Mouse (Mus musculus): ENCODE measurements around the gene Emilin2. TPM values are rescaled to one million over a fixed set of nuclear protein-coding genes. Genes with fewer than 3 reads are reported as not detected.

Gene Emilin2
- polyA plus RNA-seq, 1 experiment from 2014 or later: 20.2 TPM

- no peak overlapping the region for H3K27ac ChIP-seq
- 90% methylated on average over 5 of the region's 5 CpGs for WGBS
- no peaks in the 10 kb centered on the region for H3K27me3 ChIP-seq (ENCODE audit: insufficient read depth, poor library complexity, severe bottlenecking)
- 0 out of 2 replicates have a peak, but pooled peaks cover 3% of the 10 kb centered on the region for H3K9me3 ChIP-seq
- peaks cover 30% of the 10 kb centered on the region for H3K36me3 ChIP-seq
- DNase-seq (ENCODE audit: low spot score): no peak
- H3K4me1 ChIP-seq (replicated peaks): peaks cover 7% of the 10 kb centered on the region; the same call in 1 of the 2 replicates
- H3K4me3 ChIP-seq: no peak overlapping the region
Measured at GRCm38 (mm10) chr17:71217111-71217685, 94.6 kb downstream of the Emilin2 start.

GRCm38 (mm10) chr17:71216263-71216662 lies 95.5 kb downstream of the Emilin2 start:
- Histone ChIP-seq H3K4me1 (replicated peaks) (peaks cover 12% of the 10 kb centered on the region; the same call in 1 of the 2 replicates), H3K9me3 (0 out of 2 replicates have a peak, but pooled peaks cover 3% of the 10 kb centered on the region), H3K27me3 (ENCODE audit: insufficient read depth, poor library complexity, severe bottlenecking) (no peaks in the 10 kb centered on the region), H3K4me3 (no peak overlapping the region), H3K36me3 (peaks cover 30% of the 10 kb centered on the region), H3K27ac (no peak overlapping the region)
- 99% methylated on average over 2 of the region's 2 CpGs for WGBS
- no peak for DNase-seq (ENCODE audit: low spot score)

GRCm38 (mm10) chr17:71215241-71215839 lies 96.4 kb downstream of the Emilin2 start:
- 69% methylated on average over 2 of the region's 2 CpGs for WGBS

GRCm38 (mm10) chr17:71214514-71215240 lies 97.1 kb downstream of the Emilin2 start:
- Histone ChIP-seq H3K4me3 (no peak overlapping the region), H3K27me3 (ENCODE audit: insufficient read depth, poor library complexity, severe bottlenecking) (no peaks in the 10 kb centered on the region), H3K36me3 (peaks cover 26% of the 10 kb centered on the region), H3K27ac (no peak overlapping the region), H3K9me3 (0 out of 2 replicates have a peak, but pooled peaks cover 3% of the 10 kb centered on the region), H3K4me1 (replicated peaks) (peaks cover 12% of the 10 kb centered on the region; the same call in 1 of the 2 replicates)
- WGBS: 89% methylated on average over 17 of the region's 17 CpGs
- DNase-seq (ENCODE audit: low spot score): no peak

More at GRCm38 (mm10) chr17:71215241-71215839, 96.4 kb downstream of the Emilin2 start:
- H3K4me1 ChIP-seq (replicated peaks): peaks cover 12% of the 10 kb centered on the region; the same call in 1 of the 2 replicates
- H3K27ac ChIP-seq: no peak overlapping the region
- peaks cover 26% of the 10 kb centered on the region for H3K36me3 ChIP-seq
- H3K27me3 ChIP-seq (ENCODE audit: insufficient read depth, poor library complexity, severe bottlenecking): no peaks in the 10 kb centered on the region
- DNase-seq (ENCODE audit: low spot score): no peak
- H3K9me3 ChIP-seq: 0 out of 2 replicates have a peak, but pooled peaks cover 3% of the 10 kb centered on the region
- no peak overlapping the region for H3K4me3 ChIP-seq

- Histone ChIP-seq H3K4me1 (replicated peaks) (peaks cover 12% of the 10 kb centered on the region; the same call in 1 of the 2 replicates), H3K4me3 (no peak overlapping the region), H3K9me3 (0 out of 2 replicates have a peak, but pooled peaks cover 3% of the 10 kb centered on the region), H3K27me3 (ENCODE audit: insufficient read depth, poor library complexity, severe bottlenecking) (no peaks in the 10 kb centered on the region), H3K36me3 (peaks cover 19% of the 10 kb centered on the region), H3K27ac (no peak overlapping the region)
- 82% methylated on average over 1 of the region's 1 CpGs for WGBS
- DNase-seq (ENCODE audit: low spot score): no peak
Measured at GRCm38 (mm10) chr17:71213666-71214065, 98.1 kb downstream of the Emilin2 start.

- WGBS: 81% methylated on average over 6 of the region's 6 CpGs
- Histone ChIP-seq H3K27me3 (ENCODE audit: insufficient read depth, poor library complexity, severe bottlenecking) (no peaks in the 10 kb centered on the region), H3K4me1 (replicated peaks) (peaks cover 12% of the 10 kb centered on the region; the same call in 1 of the 2 replicates), H3K4me3 (no peak overlapping the region), H3K9me3 (peaks cover 4% of the 10 kb centered on the region; the same call in 1 of the 2 replicates), H3K27ac (no peak overlapping the region; the same call in 1 of the 2 replicates), H3K36me3 (peaks cover 14% of the 10 kb centered on the region)
- no peak for DNase-seq (ENCODE audit: low spot score)
Measured at GRCm38 (mm10) chr17:71211962-71212646, 99.7 kb downstream of the Emilin2 start.

- Histone ChIP-seq H3K27ac (no peak overlapping the region), H3K9me3 (peaks cover 4% of the 10 kb centered on the region; the same call in 1 of the 2 replicates), H3K4me1 (replicated peaks) (peaks cover 12% of the 10 kb centered on the region; the same call in 1 of the 2 replicates), H3K4me3 (no peak overlapping the region), H3K27me3 (ENCODE audit: insufficient read depth, poor library complexity, severe bottlenecking) (no peaks in the 10 kb centered on the region), H3K36me3 (0 out of 2 replicates have a peak, but pooled peaks cover 9% of the 10 kb centered on the region)
- DNase-seq (ENCODE audit: low spot score): no peak
- WGBS: 89% methylated on average over 3 of the region's 3 CpGs
Measured at GRCm38 (mm10) chr17:71209936-71210335, 101.8 kb downstream of the Emilin2 start.

GRCm38 (mm10) chr17:71208921-71209320 lies 102.9 kb downstream of the Emilin2 start:
- DNase-seq (ENCODE audit: low spot score): no peak
- peaks cover 4% of the 10 kb centered on the region; the same call in 1 of the 2 replicates for H3K9me3 ChIP-seq
- H3K27ac ChIP-seq: no peak overlapping the region
- WGBS: 98% methylated on average over 1 of the region's 1 CpGs
- no peak overlapping the region for H3K4me3 ChIP-seq
- 0 out of 2 replicates have a peak, but pooled peaks cover 9% of the 10 kb centered on the region for H3K36me3 ChIP-seq
- H3K27me3 ChIP-seq (ENCODE audit: insufficient read depth, poor library complexity, severe bottlenecking): no peaks in the 10 kb centered on the region
- H3K4me1 ChIP-seq (replicated peaks): 0 out of 2 replicates have a peak, but pooled peaks cover 5% of the 10 kb centered on the region

GRCm38 (mm10) chr17:71208376-71208775 lies 103.4 kb downstream of the Emilin2 start:
- Histone ChIP-seq H3K9me3 (peaks cover 4% of the 10 kb centered on the region; the same call in 1 of the 2 replicates), H3K27me3 (ENCODE audit: insufficient read depth, poor library complexity, severe bottlenecking) (no peaks in the 10 kb centered on the region), H3K4me1 (replicated peaks) (peaks cover 5% of the 10 kb centered on the region; the same call in 1 of the 2 replicates), H3K27ac (no peak overlapping the region), H3K36me3 (0 out of 2 replicates have a peak, but pooled peaks cover 9% of the 10 kb centered on the region), H3K4me3 (no peak overlapping the region)
- 95% methylated on average over 1 of the region's 1 CpGs for WGBS
- DNase-seq (ENCODE audit: low spot score): no peak

GRCm38 (mm10) chr17:71207268-71207667 lies 104.5 kb downstream of the Emilin2 start:
- no peak overlapping the region for H3K27ac ChIP-seq
- WGBS: 96% methylated on average over 3 of the region's 3 CpGs

GRCm38 (mm10) chr17:71206136-71206893 lies 105.5 kb downstream of the Emilin2 start:
- H3K36me3 ChIP-seq: 0 out of 2 replicates have a peak, but pooled peaks cover 9% of the 10 kb centered on the region
- H3K4me1 ChIP-seq (replicated peaks): peaks cover 20% of the 10 kb centered on the region
- no peak overlapping the region for H3K27ac ChIP-seq
- no peak overlapping the region for H3K4me3 ChIP-seq
- peaks cover 4% of the 10 kb centered on the region; the same call in 1 of the 2 replicates for H3K9me3 ChIP-seq
- DNase-seq (ENCODE audit: low spot score): no peak
- 87% methylated on average over 12 of the region's 12 CpGs for WGBS
- H3K27me3 ChIP-seq (ENCODE audit: insufficient read depth, poor library complexity, severe bottlenecking): no peaks in the 10 kb centered on the region

More at GRCm38 (mm10) chr17:71207268-71207667, 104.5 kb downstream of the Emilin2 start:
- Histone ChIP-seq H3K4me3 (no peak overlapping the region), H3K4me1 (replicated peaks) (peaks cover 16% of the 10 kb centered on the region), H3K27me3 (ENCODE audit: insufficient read depth, poor library complexity, severe bottlenecking) (no peaks in the 10 kb centered on the region), H3K9me3 (peaks cover 4% of the 10 kb centered on the region; the same call in 1 of the 2 replicates), H3K36me3 (0 out of 2 replicates have a peak, but pooled peaks cover 9% of the 10 kb centered on the region)
- DNase-seq (ENCODE audit: low spot score): no peak
